Mouse (Mus musculus) C2C12 (cell line): ENCODE data around the gene Atp2b2. TPM values are rescaled to one million over a fixed set of nuclear protein-coding genes. Genes with fewer than 3 reads are reported as not detected.

ENCODE experiments used
- H3K27me3 ChIP-seq: one replicate; pipeline ENCODE4 v1.6.1; 2011; ENCODE audit not compliant: control insufficient read depth, insufficient read depth, insufficient read length
- H3K36me3 ChIP-seq: one replicate; pipeline ENCODE4 v1.6.1; 2011; ENCODE audit not compliant: control insufficient read depth, insufficient read depth
- H3K4me3 ChIP-seq: one replicate; pipeline ENCODE4 v1.5.1; 2011; ENCODE audit warnings: mild to moderate bottlenecking, control low read depth; ENCODE audit not compliant: poor library complexity, insufficient read depth, severe bottlenecking
- H3K79me2 ChIP-seq: one replicate; pipeline ENCODE4 v1.6.1; 2011; ENCODE audit not compliant: control insufficient read depth, insufficient read depth
- H3K79me3 ChIP-seq: one replicate; pipeline ENCODE4 v1.6.1; 2011; ENCODE audit warnings: low read depth, control low read depth
- H3ac ChIP-seq: one replicate; pipeline ENCODE3; 2011; ENCODE audit warnings: low read depth; ENCODE audit not compliant: control insufficient read depth, insufficient read length
- CEBPB ChIP-seq: IDR thresholded peaks from one replicate; pipeline ENCODE4 v1.6.1; 2011; ENCODE audit warnings: low read depth, mild to moderate bottlenecking, control low read depth, moderate library complexity
- CTCF ChIP-seq: IDR thresholded peaks from one replicate; pipeline ENCODE4 v1.5.1; 2011; ENCODE audit not compliant: control insufficient read depth, insufficient read depth, insufficient read length
- FOSL1 ChIP-seq: IDR thresholded peaks from one replicate; pipeline ENCODE4 v1.8.0; 2011; ENCODE audit warnings: mild to moderate bottlenecking, low read length; ENCODE audit not compliant: poor library complexity, insufficient read depth, severe bottlenecking
- MAX ChIP-seq: IDR thresholded peaks from one replicate; pipeline ENCODE4 v1.6.1; 2011; ENCODE audit warnings: mild to moderate bottlenecking, control low read depth
- MYOD1 ChIP-seq: IDR thresholded peaks from one replicate; pipeline ENCODE4 v1.6.1; 2011; ENCODE audit warnings: low read depth; ENCODE audit not compliant: control insufficient read depth, insufficient read length
- MYOG ChIP-seq: IDR thresholded peaks from one replicate; pipeline ENCODE4 v1.6.1; 2011; ENCODE audit not compliant: control insufficient read depth, insufficient read length; ENCODE audit errors: extremely low read depth
- USF1 ChIP-seq: IDR thresholded peaks from one replicate; pipeline ENCODE4 v1.6.1; 2011; ENCODE audit warnings: low read depth, mild to moderate bottlenecking, control low read depth, moderate library complexity
- polyA plus RNA-seq: library from polyadenylated mRNA; unstranded; fragments of >200 nt; fragmentation: generic; extraction: Trizol; gene quantifications from one replicate; pipeline ENCODE4 v1.2.1, GENCODE M21; 2012; ENCODE audit warnings: missing spikeins

Gene Atp2b2
- polyA plus RNA-seq, 1 experiment = not detected

DNA sequence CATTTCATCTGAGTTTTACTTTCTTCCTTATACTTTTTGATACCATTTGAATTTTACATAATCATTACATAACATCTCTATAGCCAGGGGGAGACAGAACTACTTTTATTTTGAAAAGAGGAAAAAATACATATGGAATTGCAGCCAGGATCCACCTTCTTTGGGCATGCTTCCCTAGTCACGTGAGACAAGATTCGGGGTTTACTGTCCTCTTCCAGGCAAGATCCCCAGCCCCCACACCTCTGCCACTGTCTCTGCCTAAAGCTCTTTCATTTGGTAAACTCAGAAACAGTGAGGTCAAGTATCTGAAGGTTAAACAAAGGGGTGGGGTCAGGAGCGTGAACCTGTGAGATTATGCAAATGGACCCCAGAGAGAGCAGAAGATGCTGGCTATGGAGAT, 6.7 kb downstream of the Atp2b2 start:
- Histone ChIP-seq H3ac (no peak overlapping the region), H3K79me3 (no peaks in the 10 kb centered on the region), H3K36me3 (no peaks in the 10 kb centered on the region), H3K79me2 (no peaks in the 10 kb centered on the region), H3K27me3 (peaks cover 60% of the 10 kb centered on the region), H3K4me3 (no peak overlapping the region)
- TF ChIP-seq MYOD1 (no peak), FOSL1 (no peak)

DNA sequence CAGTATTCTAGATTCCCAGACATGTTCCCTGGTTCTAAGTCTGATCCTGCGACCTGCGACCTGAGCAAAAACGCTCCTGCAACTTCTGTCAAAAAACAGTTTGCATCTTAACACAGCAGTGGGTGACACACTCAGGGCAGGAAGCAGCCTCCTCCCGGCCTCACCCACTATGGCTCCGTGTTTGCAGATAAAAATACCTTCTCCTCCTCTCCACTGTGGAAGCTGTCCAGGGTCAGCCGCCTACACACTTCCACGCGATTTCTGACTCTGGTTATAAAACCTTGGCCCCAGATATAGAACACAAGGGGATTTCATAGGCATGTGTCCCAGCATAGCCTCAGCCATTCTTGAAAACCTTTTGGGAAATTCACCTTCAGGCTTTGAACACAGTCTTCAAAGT, 9.6 kb downstream of the Atp2b2 start:
- no peak overlapping the region for H3ac ChIP-seq
- peaks cover 40% of the 10 kb centered on the region for H3K27me3 ChIP-seq
- no peaks in the 10 kb centered on the region for H3K79me2 ChIP-seq
- H3K4me3 ChIP-seq = no peak overlapping the region
- TF ChIP-seq CTCF (no peak), MAX (no peak)
- H3K36me3 ChIP-seq = no peaks in the 10 kb centered on the region
- no peaks in the 10 kb centered on the region for H3K79me3 ChIP-seq

DNA sequence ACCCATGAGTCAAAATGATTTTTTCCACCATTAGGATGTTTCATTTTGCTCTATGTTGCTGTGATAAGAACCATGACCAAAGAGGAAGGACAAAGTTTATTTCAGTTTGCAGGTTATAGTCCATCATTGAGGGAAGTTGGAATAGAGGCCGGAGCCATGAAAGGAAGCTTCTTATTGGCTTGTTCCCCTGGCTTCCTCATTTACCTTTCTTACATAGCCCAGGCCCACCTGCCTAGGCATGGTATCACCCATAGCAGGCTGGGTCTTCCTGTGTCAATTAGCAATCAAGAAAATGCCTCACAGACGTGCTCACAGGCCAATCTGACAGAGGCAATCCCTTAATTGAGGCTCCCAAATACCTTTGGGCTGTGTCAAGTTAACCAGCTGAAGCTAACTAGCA, 18.6 kb downstream of the Atp2b2 start:
- Histone ChIP-seq H3K79me3 (no peaks in the 10 kb centered on the region), H3K79me2 (no peaks in the 10 kb centered on the region), H3K4me3 (no peak overlapping the region), H3ac (no peak overlapping the region), H3K36me3 (no peaks in the 10 kb centered on the region), H3K27me3 (peaks cover 32% of the 10 kb centered on the region)
- TF ChIP-seq CTCF = no peak
- TF ChIP-seq MAX = no peak

DNA sequence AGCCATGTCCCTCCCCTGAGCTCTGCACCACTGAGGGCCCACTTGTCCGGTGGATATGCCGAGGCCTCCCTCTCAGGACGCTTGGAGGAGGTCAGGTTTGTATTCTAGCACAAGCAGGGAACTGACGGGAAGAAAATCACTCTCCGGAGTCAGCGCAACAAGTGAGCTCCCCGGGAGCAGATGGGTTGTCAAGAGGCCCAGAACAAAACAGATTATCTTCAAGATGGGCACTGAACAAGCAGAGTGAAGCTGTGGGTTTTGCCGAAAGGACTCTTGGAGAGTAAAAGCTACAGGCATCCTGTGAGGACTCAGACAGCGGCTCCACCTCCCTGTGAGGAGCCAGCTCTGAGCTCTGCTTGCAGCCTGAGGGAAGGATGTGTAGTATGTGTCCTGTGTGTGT, 20.3 kb downstream of the Atp2b2 start:
- no peak for TF ChIP-seq CTCF
- no peak for TF ChIP-seq MYOD1
- TF ChIP-seq CEBPB = no peak
- no peak for TF ChIP-seq FOSL1
- no peak for TF ChIP-seq USF1
- TF ChIP-seq MAX = no peak
- TF ChIP-seq MYOG = no peak
- Histone ChIP-seq H3K27me3 (peaks cover 37% of the 10 kb centered on the region), H3K79me2 (no peaks in the 10 kb centered on the region), H3K4me3 (no peak overlapping the region), H3K79me3 (no peaks in the 10 kb centered on the region), H3K36me3 (no peaks in the 10 kb centered on the region), H3ac (no peak overlapping the region)

DNA sequence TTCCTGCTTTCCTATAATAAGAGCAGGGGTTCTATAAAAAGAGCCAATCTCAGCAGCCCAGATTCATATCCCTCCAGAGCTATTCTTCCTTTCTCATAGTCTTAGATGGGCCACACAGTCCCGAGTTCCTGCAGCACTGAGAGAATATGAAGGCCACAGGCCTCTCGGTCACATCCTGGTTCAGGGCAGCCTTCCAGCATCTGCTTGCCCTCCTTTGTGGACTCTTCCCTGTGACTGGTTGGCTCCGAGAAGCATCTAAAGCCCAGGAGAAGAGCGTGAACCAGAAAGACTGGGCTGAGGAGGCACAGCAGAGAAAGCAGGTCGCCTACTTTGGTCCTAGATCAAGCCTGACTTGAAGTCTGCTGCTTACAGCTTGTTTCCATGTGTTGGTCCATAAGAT, 28.6 kb downstream of the Atp2b2 start:
- H3K79me3 ChIP-seq = no peaks in the 10 kb centered on the region
- no peak overlapping the region for H3ac ChIP-seq
- H3K79me2 ChIP-seq = no peaks in the 10 kb centered on the region
- H3K27me3 ChIP-seq = peaks cover 8% of the 10 kb centered on the region
- H3K4me3 ChIP-seq = no peak overlapping the region
- TF ChIP-seq MYOD1 (no peak), MYOG (no peak), CEBPB (no peak), FOSL1 (no peak), CTCF (no peak), MAX (no peak), USF1 (no peak)
- no peaks in the 10 kb centered on the region for H3K36me3 ChIP-seq

DNA sequence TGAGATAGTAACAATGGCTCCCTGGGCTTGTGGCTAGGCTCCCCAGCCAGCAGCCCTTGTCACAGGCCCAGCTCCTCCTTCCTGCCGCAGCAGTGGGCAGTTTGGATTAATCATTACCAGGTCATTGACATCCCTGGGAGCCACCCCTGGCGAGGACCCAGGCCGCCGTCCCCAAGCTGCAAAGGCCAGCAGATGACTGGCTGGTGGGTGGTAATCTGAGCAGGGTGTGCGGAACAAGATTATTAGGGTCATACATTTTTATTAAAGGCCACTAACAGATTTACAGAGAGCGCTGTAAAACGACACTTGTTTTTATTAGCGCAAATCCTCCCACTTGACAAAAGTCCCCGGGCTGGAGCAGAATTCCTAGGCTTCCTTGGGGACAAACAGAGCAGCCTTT, 29.6 kb downstream of the Atp2b2 start:
- Histone ChIP-seq H3K4me3 (no peak overlapping the region), H3K79me2 (no peaks in the 10 kb centered on the region), H3K36me3 (no peaks in the 10 kb centered on the region), H3K79me3 (no peaks in the 10 kb centered on the region), H3K27me3 (peaks cover 8% of the 10 kb centered on the region), H3ac (no peak overlapping the region)
- TF ChIP-seq USF1 (no peak), MYOG (no peak), FOSL1 (no peak), CEBPB (no peak), MAX (no peak), CTCF (no peak), MYOD1 (no peak)

DNA sequence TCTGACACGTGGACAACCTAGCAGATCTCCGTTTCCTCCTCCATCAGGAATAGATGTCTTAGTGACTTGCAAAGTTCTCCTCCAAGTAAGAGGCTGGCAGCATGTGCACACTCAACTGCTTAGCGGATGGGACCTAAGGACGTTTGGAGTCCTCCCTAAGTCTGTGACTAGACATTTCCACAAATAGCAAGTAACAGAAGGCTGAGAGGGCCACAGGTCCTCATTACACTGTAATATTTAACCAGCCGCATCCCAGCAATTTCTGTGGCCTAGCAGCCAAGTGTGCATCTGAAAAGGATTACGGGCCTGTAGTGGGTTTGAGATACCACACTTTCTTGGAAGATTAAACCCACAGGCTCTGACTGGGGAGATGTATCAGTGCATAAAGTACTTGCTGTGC, 30.4 kb downstream of the Atp2b2 start:
- no peaks in the 10 kb centered on the region for H3K36me3 ChIP-seq
- H3K79me2 ChIP-seq = no peaks in the 10 kb centered on the region
- no peak for TF ChIP-seq MYOG
- TF ChIP-seq USF1 = no peak
- H3K27me3 ChIP-seq = peaks cover 3% of the 10 kb centered on the region
- no peaks in the 10 kb centered on the region for H3K79me3 ChIP-seq
- no peak overlapping the region for H3ac ChIP-seq
- H3K4me3 ChIP-seq = no peak overlapping the region
